Mouse (Mus musculus): ENCODE measurements around the gene Ndufs5. TPM values are rescaled to one million over a fixed set of nuclear protein-coding genes. Genes with fewer than 3 reads are reported as not detected.

Gene Ndufs5
- polyA plus RNA-seq, 1 experiment from 2014 or later, result 408 TPM

GRCm38 (mm10) chr4:123707340-123707739, 10.7 kb downstream of the Ndufs5 start:
- Histone ChIP-seq H3K4me1 (ENCODE audit: control insufficient read depth, insufficient read depth, low read length) (no peaks in the 10 kb centered on the region), H3K27ac (replicated peaks; ENCODE audit: low read depth, low read length) (no peak overlapping the region), H3K9ac (ENCODE audit: low read depth, low read length) (no peak overlapping the region), H3K4me3 (ENCODE audit: low read depth, low read length) (no peak overlapping the region), H3K36me3 (ENCODE audit: control insufficient read depth, insufficient read depth, low read length) (peaks cover 13% of the 10 kb centered on the region), H3K4me2 (ENCODE audit: low read depth, low read length) (no peak overlapping the region), H3K9me3 (ENCODE audit: control insufficient read depth, low read length) (no peaks in the 10 kb centered on the region), H3K27me3 (replicated peaks; ENCODE audit: control insufficient read depth, insufficient read depth, low read length) (no peaks in the 10 kb centered on the region)
- 92% methylated on average over 5 of the region's 5 CpGs for WGBS
- DNase-seq (ENCODE audit: low spot score) (no peak), ATAC-seq (ENCODE audit: low read depth) (no peak)

- no peaks in the 10 kb centered on the region for H3K4me1 ChIP-seq (ENCODE audit: control insufficient read depth, insufficient read depth, low read length)
- ATAC-seq (ENCODE audit: low read depth) (no peak), DNase-seq (ENCODE audit: low spot score) (no peak)
- no peak overlapping the region for H3K27ac ChIP-seq (replicated peaks; ENCODE audit: low read depth, low read length)
- H3K4me3 ChIP-seq (ENCODE audit: low read depth, low read length), result no peak overlapping the region
- H3K9ac ChIP-seq (ENCODE audit: low read depth, low read length), result no peak overlapping the region
- H3K27me3 ChIP-seq (replicated peaks; ENCODE audit: control insufficient read depth, insufficient read depth, low read length), result no peaks in the 10 kb centered on the region
- no peak overlapping the region for H3K4me2 ChIP-seq (ENCODE audit: low read depth, low read length)
- no peaks in the 10 kb centered on the region for H3K36me3 ChIP-seq (ENCODE audit: control insufficient read depth, insufficient read depth, low read length)
- H3K9me3 ChIP-seq (ENCODE audit: control insufficient read depth, low read length), result no peaks in the 10 kb centered on the region
- WGBS, result 90% methylated on average over 2 of the region's 2 CpGs
Observed at GRCm38 (mm10) chr4:123705340-123705739, 12.7 kb downstream of the Ndufs5 start.

DNA sequence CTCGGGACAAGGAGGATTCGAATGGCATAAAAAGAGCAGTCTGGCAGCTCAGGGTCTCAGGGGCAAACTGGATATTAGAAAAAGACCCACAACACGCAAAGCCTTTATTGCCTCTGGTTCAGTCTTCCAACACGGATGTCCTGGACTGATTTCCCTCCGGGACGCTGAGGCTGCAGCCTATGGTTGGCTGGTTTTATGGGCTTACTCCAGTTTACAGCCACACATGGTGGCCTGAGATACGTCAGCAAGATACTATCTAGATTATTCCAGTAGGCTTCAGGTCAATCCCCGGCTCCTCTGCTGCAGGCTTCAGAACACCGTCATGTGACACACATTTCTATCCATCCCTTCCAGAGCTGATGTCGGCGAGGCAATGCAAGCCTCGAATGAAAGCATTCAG, 24.6 kb downstream of the Ndufs5 start:
- Histone ChIP-seq H3K36me3 (ENCODE audit: control insufficient read depth, insufficient read depth, low read length) (no peaks in the 10 kb centered on the region), H3K4me2 (ENCODE audit: low read depth, low read length) (no peak overlapping the region), H3K4me3 (ENCODE audit: low read depth, low read length) (no peak overlapping the region), H3K27ac (replicated peaks; ENCODE audit: low read depth, low read length) (no peak overlapping the region), H3K4me1 (ENCODE audit: control insufficient read depth, insufficient read depth, low read length) (no peaks in the 10 kb centered on the region), H3K27me3 (replicated peaks; ENCODE audit: control insufficient read depth, insufficient read depth, low read length) (no peaks in the 10 kb centered on the region), H3K9ac (ENCODE audit: low read depth, low read length) (no peak overlapping the region), H3K9me3 (ENCODE audit: control insufficient read depth, low read length) (no peaks in the 10 kb centered on the region)
- ATAC-seq (ENCODE audit: low read depth), result no peak
- DNase-seq (ENCODE audit: low spot score), result no peak
- WGBS, result 84% methylated on average over 12 of the region's 12 CpGs

GRCm38 (mm10) chr4:123692071-123692470, 25.9 kb downstream of the Ndufs5 start:
- Histone ChIP-seq H3K4me3 (ENCODE audit: low read depth, low read length) (no peak overlapping the region), H3K36me3 (ENCODE audit: control insufficient read depth, insufficient read depth, low read length) (no peaks in the 10 kb centered on the region), H3K4me1 (ENCODE audit: control insufficient read depth, insufficient read depth, low read length) (no peaks in the 10 kb centered on the region), H3K9me3 (ENCODE audit: control insufficient read depth, low read length) (no peaks in the 10 kb centered on the region), H3K4me2 (ENCODE audit: low read depth, low read length) (no peak overlapping the region), H3K9ac (ENCODE audit: low read depth, low read length) (no peak overlapping the region), H3K27ac (replicated peaks; ENCODE audit: low read depth, low read length) (no peak overlapping the region), H3K27me3 (replicated peaks; ENCODE audit: control insufficient read depth, insufficient read depth, low read length) (no peaks in the 10 kb centered on the region)
- ATAC-seq (ENCODE audit: low read depth) (no peak), DNase-seq (ENCODE audit: low spot score) (no peak)
- 79% methylated on average over 3 of the region's 3 CpGs for WGBS

DNA sequence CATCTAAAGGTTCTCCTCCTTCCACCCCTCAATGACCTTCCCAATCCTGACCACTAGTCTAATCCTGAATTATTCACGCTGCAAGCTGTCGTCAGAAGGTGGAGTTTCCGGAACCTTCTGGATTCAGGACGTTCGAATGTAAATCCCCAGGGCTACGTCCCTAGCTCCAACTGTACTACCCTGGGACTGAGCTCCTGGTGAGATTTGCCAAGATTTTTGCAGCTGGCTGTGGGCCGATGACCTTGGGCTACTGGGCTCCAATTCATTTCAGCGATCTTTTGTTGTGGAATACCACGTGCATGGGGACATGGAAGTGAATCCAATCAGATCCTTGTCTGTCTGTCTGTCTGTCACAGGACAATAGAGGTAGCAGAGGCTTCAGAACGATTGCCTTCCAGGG, 27.7 kb downstream of the Ndufs5 start:
- 81% methylated on average over 10 of the region's 10 CpGs for WGBS
- Histone ChIP-seq H3K4me3 (ENCODE audit: low read depth, low read length) (no peak overlapping the region), H3K4me1 (ENCODE audit: control insufficient read depth, insufficient read depth, low read length) (no peaks in the 10 kb centered on the region), H3K4me2 (ENCODE audit: low read depth, low read length) (no peak overlapping the region), H3K27me3 (replicated peaks; ENCODE audit: control insufficient read depth, insufficient read depth, low read length) (peaks cover 12% of the 10 kb centered on the region; the same call in 1 of the 2 replicates), H3K27ac (replicated peaks; ENCODE audit: low read depth, low read length) (no peak overlapping the region), H3K36me3 (ENCODE audit: control insufficient read depth, insufficient read depth, low read length) (no peaks in the 10 kb centered on the region), H3K9me3 (ENCODE audit: control insufficient read depth, low read length) (no peaks in the 10 kb centered on the region), H3K9ac (ENCODE audit: low read depth, low read length) (no peak overlapping the region)
- DNase-seq (ENCODE audit: low spot score) (no peak), ATAC-seq (ENCODE audit: low read depth) (no peak)

GRCm38 (mm10) chr4:123687025-123687781, 30.8 kb downstream of the Ndufs5 start:
- peak overlapping the region; percentile 84 for H3K4me3 ChIP-seq (ENCODE audit: low read depth, low read length)
- H3K4me1 ChIP-seq (ENCODE audit: control insufficient read depth, insufficient read depth, low read length), result no peaks in the 10 kb centered on the region
- ATAC-seq (ENCODE audit: low read depth) (peak; percentile 60), DNase-seq (ENCODE audit: low spot score) (no peak)
- H3K36me3 ChIP-seq (ENCODE audit: control insufficient read depth, insufficient read depth, low read length), result 0 out of 2 replicates have a peak, but pooled peaks cover 10% of the 10 kb centered on the region
- 0% methylated on average over 7 of the region's 89 CpGs for WGBS
- peak overlapping the region; percentile 77 for H3K9ac ChIP-seq (ENCODE audit: low read depth, low read length)
- peak overlapping the region; percentile 100 for H3K4me2 ChIP-seq (ENCODE audit: low read depth, low read length)
- H3K9me3 ChIP-seq (ENCODE audit: control insufficient read depth, low read length), result no peaks in the 10 kb centered on the region
- H3K27ac ChIP-seq (replicated peaks; ENCODE audit: low read depth, low read length), result peak overlapping the region; percentile 25
- peaks cover 12% of the 10 kb centered on the region; the same call in 1 of the 2 replicates for H3K27me3 ChIP-seq (replicated peaks; ENCODE audit: control insufficient read depth, insufficient read depth, low read length)

- peaks cover 12% of the 10 kb centered on the region; the same call in 1 of the 2 replicates for H3K27me3 ChIP-seq (replicated peaks; ENCODE audit: control insufficient read depth, insufficient read depth, low read length)
- H3K4me3 ChIP-seq (ENCODE audit: low read depth, low read length), result peak overlapping the region; percentile 84
- peaks cover 3% of the 10 kb centered on the region; the same call in 1 of the 2 replicates for H3K4me1 ChIP-seq (ENCODE audit: control insufficient read depth, insufficient read depth, low read length)
- H3K27ac ChIP-seq (replicated peaks; ENCODE audit: low read depth, low read length), result no peak overlapping the region; the same call in 1 of the 2 replicates
- no peaks in the 10 kb centered on the region for H3K9me3 ChIP-seq (ENCODE audit: control insufficient read depth, low read length)
- H3K4me2 ChIP-seq (ENCODE audit: low read depth, low read length), result peak overlapping the region; percentile 100
- WGBS, result 2% methylated on average over 24 of the region's 56 CpGs
- ATAC-seq (ENCODE audit: low read depth) (peak; percentile 28; the same call in 1 of the 2 replicates), DNase-seq (ENCODE audit: low spot score) (no peak)
- H3K9ac ChIP-seq (ENCODE audit: low read depth, low read length), result peak overlapping the region; percentile 77
- 0 out of 2 replicates have a peak, but pooled peaks cover 10% of the 10 kb centered on the region for H3K36me3 ChIP-seq (ENCODE audit: control insufficient read depth, insufficient read depth, low read length)
Observed at GRCm38 (mm10) chr4:123686368-123687024, 31.5 kb downstream of the Ndufs5 start.

DNA sequence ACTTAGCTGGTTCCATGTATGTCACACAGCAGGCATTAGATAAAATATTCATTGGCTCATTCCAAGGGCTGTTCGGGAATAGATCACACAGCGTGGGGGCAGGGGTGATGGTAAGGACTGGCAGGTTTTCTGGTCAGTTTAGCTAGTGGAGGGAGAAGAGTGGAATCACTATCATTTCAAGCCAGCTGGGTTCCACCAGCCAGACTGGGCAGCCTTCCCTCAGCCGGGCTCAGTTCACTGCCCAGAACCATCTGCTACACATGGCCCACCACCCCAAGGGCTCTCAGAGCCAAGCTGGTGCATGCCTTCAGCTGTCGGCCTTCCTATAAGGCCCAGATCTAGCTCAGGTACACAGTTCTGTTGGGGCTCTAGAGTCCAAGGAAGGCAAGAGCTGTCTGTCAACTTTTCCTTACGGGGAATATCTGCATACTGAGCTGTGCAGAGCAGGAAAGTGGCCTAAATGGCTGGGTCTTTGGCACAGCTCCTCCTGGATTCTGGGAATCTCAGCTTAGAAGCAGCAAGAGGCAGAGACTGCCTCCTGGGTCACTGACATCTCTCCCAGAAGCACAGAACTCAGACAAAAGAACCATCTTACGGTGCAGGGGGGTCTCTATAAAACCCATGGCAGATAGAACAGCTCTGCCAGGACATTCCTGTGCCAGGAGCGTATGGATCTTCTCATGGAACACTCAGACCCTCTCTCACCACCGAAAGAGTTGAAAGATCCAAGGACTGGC, 32.3 kb downstream of the Ndufs5 start:
- Histone ChIP-seq H3K4me2 (ENCODE audit: low read depth, low read length) (peak overlapping the region; percentile 100), H3K9ac (ENCODE audit: low read depth, low read length) (peak overlapping the region; percentile 77), H3K27me3 (replicated peaks; ENCODE audit: control insufficient read depth, insufficient read depth, low read length) (peaks cover 12% of the 10 kb centered on the region; the same call in 1 of the 2 replicates), H3K36me3 (ENCODE audit: control insufficient read depth, insufficient read depth, low read length) (0 out of 2 replicates have a peak, but pooled peaks cover 10% of the 10 kb centered on the region), H3K27ac (replicated peaks; ENCODE audit: low read depth, low read length) (no peak overlapping the region), H3K4me3 (ENCODE audit: low read depth, low read length) (peak overlapping the region; percentile 84), H3K4me1 (ENCODE audit: control insufficient read depth, insufficient read depth, low read length) (peaks cover 11% of the 10 kb centered on the region; the same call in 1 of the 2 replicates), H3K9me3 (ENCODE audit: control insufficient read depth, low read length) (no peaks in the 10 kb centered on the region)
- ATAC-seq (ENCODE audit: low read depth), result no peak
- WGBS, result 45% methylated on average over 8 of the region's 8 CpGs
- DNase-seq (ENCODE audit: low spot score), result no peak

Data from embryonic facial prominence, embryonic 14.5 days (tissue).